11 mouse cellular contexts compared by ENCODE assay signal in the genomic region with DNA sequence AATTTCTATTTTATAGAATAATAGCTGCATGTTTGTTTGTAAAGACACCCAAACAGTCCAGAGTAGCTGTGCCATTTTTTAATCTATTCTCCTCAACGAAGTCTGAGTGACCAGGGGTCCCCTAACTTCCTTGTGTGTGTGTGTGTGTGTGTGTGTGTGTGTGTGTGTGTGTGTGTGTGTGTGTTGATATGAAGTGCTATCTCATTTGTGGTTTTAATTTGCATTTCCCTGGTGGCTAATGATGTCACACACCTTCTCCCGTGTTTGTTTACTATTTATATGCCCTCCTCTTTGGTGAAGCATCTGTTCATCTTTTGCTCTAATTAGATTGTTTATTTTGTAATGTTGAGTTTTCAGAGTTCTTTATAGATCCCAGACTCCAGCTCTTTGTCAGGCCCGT.
A peak's percentile ranks its signal among the peaks of the same experiment; 100 is the strongest.
DNase-seq lines count a peak whose midpoint lies in the region; ATAC-seq lines count a peak whose summit lies in the region.
"Had no signal": no experiment of that assay in that cellular context is flagged by ENCODE, and none has a peak within 500 bp of the region (broad histone marks: within the 10 kb centered on the region; RNA-seq: fewer than 3 reads in every experiment).

No protein-coding gene starts in this region.

- no peak for DNase-seq in heart, adult 8-10 months (ENCODE audit: low spot score)
- DNase-seq in lung, postnatal 4 days, result no peak
- no peak for DNase-seq in cerebellum, adult 9-11 months
- no peak for DNase-seq in kidney, postnatal 4 days

- no peak for ATAC-seq in heart, embryonic 13.5 days (ENCODE audit: extremely low read depth, insufficient number of reproducible peaks, low FRiP score, low TSS enrichment)
- ATAC-seq in lung, embryonic 15.5 days (ENCODE audit: borderline replicate concordance, extremely low read depth, low FRiP score, low TSS enrichment), result no peak
- ATAC-seq in liver, embryonic 12.5 days, result peak; percentile 36; the same call in 1 of the 2 replicates
- ATAC-seq in stomach, embryonic 16.5 days (ENCODE audit: insufficient read depth, low FRiP score), result no peak
- ATAC-seq: Patski had no signal

- WGBS in heart, embryonic 13.5 days, result 43% methylated on average over 3 of the region's 3 CpGs
- WGBS in lung, embryonic 15.5 days, result 11% methylated on average over 3 of the region's 3 CpGs
- WGBS in liver, embryonic 12.5 days (ENCODE audit: insufficient replicate concordance), result 10% methylated on average over 3 of the region's 3 CpGs
- WGBS in stomach, embryonic 16.5 days, result 16% methylated on average over 3 of the region's 3 CpGs

- H3K4me1 ChIP-seq in heart, embryonic 13.5 days, result peaks cover 73% of the 10 kb centered on the region
- H3K4me1 ChIP-seq in lung, embryonic 15.5 days, result peaks cover 75% of the 10 kb centered on the region
- peaks cover 51% of the 10 kb centered on the region for H3K4me1 ChIP-seq in liver, embryonic 12.5 days
- H3K4me1 ChIP-seq in stomach, embryonic 16.5 days (ENCODE audit: control insufficient read depth, insufficient read depth, low read length), result peaks cover 34% of the 10 kb centered on the region

- H3K4me3 ChIP-seq in heart, embryonic 13.5 days, result no peak overlapping the region
- H3K4me3 ChIP-seq in lung, embryonic 15.5 days, result no peak overlapping the region
- H3K4me3 ChIP-seq in liver, embryonic 12.5 days, result no peak overlapping the region
- H3K4me3 ChIP-seq in stomach, embryonic 16.5 days (replicated peaks; ENCODE audit: low read length), result no peak overlapping the region
- H3K4me3 ChIP-seq: hindbrain, embryonic 12.5 days; left cerebral cortex, adult 2 months had no signal

- H3K9me3 ChIP-seq in heart, embryonic 13.5 days, result no peaks in the 10 kb centered on the region
- H3K9me3 ChIP-seq in lung, embryonic 15.5 days, result no peaks in the 10 kb centered on the region
- H3K9me3 ChIP-seq in liver, embryonic 12.5 days (replicated peaks), result no peaks in the 10 kb centered on the region
- H3K9me3 ChIP-seq in stomach, embryonic 16.5 days (replicated peaks; ENCODE audit: control insufficient read depth, low read length), result no peaks in the 10 kb centered on the region
- H3K9me3 ChIP-seq: hindbrain, embryonic 12.5 days had no signal

- no peak overlapping the region; the same call in 1 of the 2 replicates for H3K9ac ChIP-seq in heart, embryonic 13.5 days
- H3K9ac ChIP-seq in lung, embryonic 15.5 days, result no peak overlapping the region
- H3K9ac ChIP-seq in liver, embryonic 12.5 days, result 0 out of 2 replicates have a peak overlapping the region, but pooled peaks have one; percentile 0
- H3K9ac ChIP-seq in stomach, embryonic 16.5 days (ENCODE audit: low read length), result no peak overlapping the region
- H3K9ac ChIP-seq: hindbrain, embryonic 12.5 days had no signal

- peak overlapping the region; percentile 44; the same call in 1 of the 2 replicates for H3K4me2 ChIP-seq in heart, embryonic 13.5 days
- no peak overlapping the region for H3K4me2 ChIP-seq in lung, embryonic 15.5 days
- H3K4me2 ChIP-seq in liver, embryonic 12.5 days, result peak overlapping the region; percentile 47
- H3K4me2 ChIP-seq in stomach, embryonic 16.5 days (ENCODE audit: low read depth, low read length), result 0 out of 2 replicates have a peak overlapping the region, but pooled peaks have one; percentile 13
- H3K4me2 ChIP-seq: hindbrain, embryonic 12.5 days had no signal

- H3K36me3 ChIP-seq in heart, embryonic 13.5 days, result no peaks in the 10 kb centered on the region
- H3K36me3 ChIP-seq in lung, embryonic 15.5 days, result no peaks in the 10 kb centered on the region
- H3K36me3 ChIP-seq in liver, embryonic 12.5 days, result no peaks in the 10 kb centered on the region
- H3K36me3 ChIP-seq in stomach, embryonic 16.5 days (ENCODE audit: control insufficient read depth, insufficient read depth, low read length), result no peaks in the 10 kb centered on the region
- H3K36me3 ChIP-seq: hindbrain, embryonic 12.5 days had no signal

- H3K27me3 ChIP-seq in heart, embryonic 13.5 days (replicated peaks), result no peaks in the 10 kb centered on the region
- no peaks in the 10 kb centered on the region for H3K27me3 ChIP-seq in lung, embryonic 15.5 days
- H3K27me3 ChIP-seq in liver, embryonic 12.5 days (replicated peaks), result no peaks in the 10 kb centered on the region
- H3K27me3 ChIP-seq in stomach, embryonic 16.5 days (ENCODE audit: control insufficient read depth, insufficient read depth, low read length), result no peaks in the 10 kb centered on the region
- H3K27me3 ChIP-seq: hindbrain, embryonic 12.5 days; Patski had no signal

- H3K27ac ChIP-seq in heart, embryonic 13.5 days (replicated peaks), result peak overlapping the region; percentile 50; the same call in 1 of the 2 replicates
- H3K27ac ChIP-seq in lung, embryonic 15.5 days, result peak overlapping the region; percentile 52; the same call in 1 of the 2 replicates
- peak overlapping the region; percentile 15; the same call in 1 of the 2 replicates for H3K27ac ChIP-seq in liver, embryonic 12.5 days
- H3K27ac ChIP-seq in stomach, embryonic 16.5 days (ENCODE audit: low read length), result no peak overlapping the region
- H3K27ac ChIP-seq: hindbrain, embryonic 12.5 days; left cerebral cortex, adult 2 months had no signal
